Comparison of ENCODE assay signal across 8 mouse cellular contexts in the genomic region with DNA sequence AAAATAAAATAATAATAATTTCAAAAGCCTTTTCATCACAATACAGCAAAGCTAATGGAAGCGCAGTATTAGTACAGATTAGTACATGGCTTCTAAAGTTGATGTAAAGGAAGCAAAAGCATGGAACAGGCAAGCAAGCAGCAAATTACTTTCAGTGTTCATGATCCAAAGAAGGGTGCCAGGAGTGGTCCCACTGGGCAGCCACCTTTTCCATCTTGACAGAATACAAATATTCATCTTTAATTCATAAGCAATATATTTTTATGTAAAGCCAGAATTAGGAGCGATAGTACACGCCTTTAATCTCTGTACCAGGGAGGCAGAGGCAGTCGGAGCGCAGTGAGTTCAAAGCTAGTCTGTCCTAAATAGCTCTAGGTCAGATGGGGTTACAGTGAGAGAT. TPM values are rescaled to one million over a fixed set of nuclear protein-coding genes. Genes with fewer than 3 reads are reported as not detected.
DNase-seq lines count a peak whose midpoint lies in the region; ATAC-seq lines count a peak whose summit lies in the region.
"Had no signal": no experiment of that assay in that cellular context is flagged by ENCODE, and none has a peak within 500 bp of the region (broad histone marks: within the 10 kb centered on the region; RNA-seq: fewer than 3 reads in every experiment).

No protein-coding gene starts in this region.

- no peak for ATAC-seq in lung, embryonic 15.5 days (ENCODE audit: borderline replicate concordance, extremely low read depth, low FRiP score, low TSS enrichment)
- no peak for ATAC-seq in forebrain, embryonic 12.5 days (ENCODE audit: low FRiP score)
- ATAC-seq in limb, embryonic 13.5 days (ENCODE audit: low FRiP score, low read depth): no peak
- no peak for ATAC-seq in stomach, embryonic 14.5 days (ENCODE audit: insufficient number of reproducible peaks, insufficient read depth, low FRiP score, low read depth)

- H3K9ac ChIP-seq in lung, embryonic 15.5 days: peak overlapping the region; percentile 53; the same call in 1 of the 2 replicates
- H3K9ac ChIP-seq in forebrain, embryonic 12.5 days: peak overlapping the region; percentile 70
- H3K9ac ChIP-seq in limb, embryonic 13.5 days: peak overlapping the region; percentile 73
- H3K9ac ChIP-seq in stomach, embryonic 14.5 days (replicated peaks; ENCODE audit: low read depth, low read length): peak overlapping the region; percentile 47

- peaks cover 3% of the 10 kb centered on the region for H3K36me3 ChIP-seq in lung, embryonic 15.5 days
- H3K36me3 ChIP-seq in forebrain, embryonic 12.5 days (replicated peaks): no peaks in the 10 kb centered on the region
- H3K36me3 ChIP-seq in limb, embryonic 13.5 days: peaks cover 4% of the 10 kb centered on the region
- peaks cover 4% of the 10 kb centered on the region; the same call in 1 of the 2 replicates for H3K36me3 ChIP-seq in stomach, embryonic 14.5 days (ENCODE audit: control insufficient read depth, insufficient read depth, low read length)

- DNase-seq in lung, postnatal 14 days: no peak
- no peak for DNase-seq in adrenal gland, adult 8-10 months
- no peak for DNase-seq in thymus, postnatal 25 days

- H3K27me3 ChIP-seq in lung, embryonic 15.5 days: no peaks in the 10 kb centered on the region
- H3K27me3 ChIP-seq in forebrain, embryonic 12.5 days: no peaks in the 10 kb centered on the region
- no peaks in the 10 kb centered on the region for H3K27me3 ChIP-seq in limb, embryonic 13.5 days
- H3K27me3 ChIP-seq in stomach, embryonic 14.5 days (ENCODE audit: control insufficient read depth, insufficient read depth, low read length): no peaks in the 10 kb centered on the region

- WGBS in lung, embryonic 15.5 days: 68% methylated on average over 5 of the region's 5 CpGs
- 79% methylated on average over 5 of the region's 5 CpGs for WGBS in forebrain, embryonic 12.5 days
- WGBS in limb, embryonic 13.5 days: 76% methylated on average over 5 of the region's 5 CpGs
- WGBS in stomach, embryonic 14.5 days: 71% methylated on average over 5 of the region's 5 CpGs

- peaks cover 16% of the 10 kb centered on the region for H3K4me1 ChIP-seq in lung, embryonic 15.5 days
- H3K4me1 ChIP-seq in forebrain, embryonic 12.5 days: peaks cover 14% of the 10 kb centered on the region
- H3K4me1 ChIP-seq in limb, embryonic 13.5 days: peaks cover 10% of the 10 kb centered on the region
- H3K4me1 ChIP-seq in stomach, embryonic 14.5 days (ENCODE audit: control insufficient read depth, insufficient read depth, low read length): peaks cover under 1% of the 10 kb centered on the region

- H3K4me2 ChIP-seq in lung, embryonic 15.5 days: peak overlapping the region; percentile 99
- peak overlapping the region; percentile 99 for H3K4me2 ChIP-seq in forebrain, embryonic 12.5 days
- peak overlapping the region; percentile 100 for H3K4me2 ChIP-seq in limb, embryonic 13.5 days (replicated peaks)
- peak overlapping the region; percentile 93 for H3K4me2 ChIP-seq in stomach, embryonic 14.5 days (replicated peaks; ENCODE audit: low read depth, low read length)

- H3K9me3 ChIP-seq in lung, embryonic 15.5 days: no peaks in the 10 kb centered on the region
- no peaks in the 10 kb centered on the region for H3K9me3 ChIP-seq in forebrain, embryonic 12.5 days
- no peaks in the 10 kb centered on the region for H3K9me3 ChIP-seq in limb, embryonic 13.5 days
- no peaks in the 10 kb centered on the region for H3K9me3 ChIP-seq in stomach, embryonic 14.5 days (ENCODE audit: control insufficient read depth, low read depth, low read length)

- peak overlapping the region; percentile 60 for H3K4me3 ChIP-seq in lung, embryonic 15.5 days
- H3K4me3 ChIP-seq in forebrain, embryonic 12.5 days (replicated peaks): peak overlapping the region; percentile 68
- H3K4me3 ChIP-seq in limb, embryonic 13.5 days: peak overlapping the region; percentile 58
- peak overlapping the region; percentile 49 for H3K4me3 ChIP-seq in stomach, embryonic 14.5 days (ENCODE audit: low read depth, low read length)

- H3K27ac ChIP-seq in lung, embryonic 15.5 days: peak overlapping the region; percentile 93
- peak overlapping the region; percentile 89 for H3K27ac ChIP-seq in forebrain, embryonic 12.5 days
- H3K27ac ChIP-seq in limb, embryonic 13.5 days: no peak overlapping the region
- H3K27ac ChIP-seq in stomach, embryonic 14.5 days (ENCODE audit: low read length): peak overlapping the region; percentile 83; the same call in 1 of the 2 replicates

RNA-seq across cellular contexts. Expression of a gene that starts 5.9 kb away (rescaled TPM):
- 5.9 and 6.8 TPM in 2 replicates for polyA plus RNA-seq in lung, embryonic 15.5 days (2015; fragmentation: Nextera tagmentation; extraction: Ambion mirVana)
- 3.2 and 5.2 TPM in 2 replicates for polyA plus RNA-seq in forebrain, embryonic 12.5 days (2016; fragmentation: Nextera tagmentation; extraction: Ambion mirVana)
- polyA plus RNA-seq in limb, embryonic 13.5 days (2015; fragmentation: Nextera tagmentation; extraction: Ambion mirVana): 5.1 and 5.2 TPM in 2 replicates
- 6.7 and 8.5 TPM in 2 replicates for polyA plus RNA-seq in stomach, embryonic 14.5 days (2014; fragmentation: Nextera tagmentation; extraction: Ambion mirVana)
- 10 to 100 TPM in 1 of 4 experiments, 1 to 10 TPM in 3; 6.6 to 11.4 (median 9.1) TPM for total RNA-seq in adrenal gland, adult 8-10 months (2022)

RNA-seq across cellular contexts. Expression of a gene that starts 7.0 kb away (rescaled TPM):
- polyA plus RNA-seq in lung, embryonic 15.5 days (2015; fragmentation: Nextera tagmentation; extraction: Ambion mirVana): 0.50 and 1.0 TPM in 2 replicates
- polyA plus RNA-seq in forebrain, embryonic 12.5 days (2016; fragmentation: Nextera tagmentation; extraction: Ambion mirVana): not detected in 2 replicates
- polyA plus RNA-seq in limb, embryonic 13.5 days (2015; fragmentation: Nextera tagmentation; extraction: Ambion mirVana): not detected in 2 replicates
- not detected in 2 replicates for polyA plus RNA-seq in stomach, embryonic 14.5 days (2014; fragmentation: Nextera tagmentation; extraction: Ambion mirVana)
- not detected for total RNA-seq in adrenal gland, adult 8-10 months (2022)
- total RNA-seq: adrenal gland, postnatal 4 days had no signal

RNA-seq across cellular contexts. Expression of a gene that starts 14.1 kb away (rescaled TPM):
- 3.1 and 4.1 TPM in 2 replicates for polyA plus RNA-seq in lung, embryonic 15.5 days (2015; fragmentation: Nextera tagmentation; extraction: Ambion mirVana)
- polyA plus RNA-seq in forebrain, embryonic 12.5 days (2016; fragmentation: Nextera tagmentation; extraction: Ambion mirVana): 17.7 and 23.1 TPM in 2 replicates
- polyA plus RNA-seq in limb, embryonic 13.5 days (2015; fragmentation: Nextera tagmentation; extraction: Ambion mirVana): 3.1 and 3.5 TPM in 2 replicates
- polyA plus RNA-seq in stomach, embryonic 14.5 days (2014; fragmentation: Nextera tagmentation; extraction: Ambion mirVana): 2.6 and 3.8 TPM in 2 replicates
- total RNA-seq in adrenal gland, adult 8-10 months (2022): 10 to 100 TPM in 1 of 4 experiments, 1 to 10 TPM in 3; 4.5 to 18.0 (median 5.8) TPM

RNA-seq across cellular contexts. Expression of a gene that starts 23.8 kb away (rescaled TPM):
- polyA plus RNA-seq in lung, embryonic 15.5 days (2015; fragmentation: Nextera tagmentation; extraction: Ambion mirVana): 7.1 and 7.9 TPM in 2 replicates
- 5.9 and 6.7 TPM in 2 replicates for polyA plus RNA-seq in forebrain, embryonic 12.5 days (2016; fragmentation: Nextera tagmentation; extraction: Ambion mirVana)
- 7.9 and 9.4 TPM in 2 replicates for polyA plus RNA-seq in limb, embryonic 13.5 days (2015; fragmentation: Nextera tagmentation; extraction: Ambion mirVana)
- 8.2 and 9.8 TPM in 2 replicates for polyA plus RNA-seq in stomach, embryonic 14.5 days (2014; fragmentation: Nextera tagmentation; extraction: Ambion mirVana)
- total RNA-seq in adrenal gland, adult 8-10 months (2022): 1 to 10 TPM; 3.8 to 9.0 (median 8.3) TPM

RNA-seq across cellular contexts. Expression of a gene that starts 36.4 kb away (rescaled TPM):
- polyA plus RNA-seq in lung, embryonic 15.5 days (2015; fragmentation: Nextera tagmentation; extraction: Ambion mirVana): 923 and 933 TPM in 2 replicates
- 668 and 669 TPM in 2 replicates for polyA plus RNA-seq in forebrain, embryonic 12.5 days (2016; fragmentation: Nextera tagmentation; extraction: Ambion mirVana)
- 885 and 930 TPM in 2 replicates for polyA plus RNA-seq in limb, embryonic 13.5 days (2015; fragmentation: Nextera tagmentation; extraction: Ambion mirVana)
- polyA plus RNA-seq in stomach, embryonic 14.5 days (2014; fragmentation: Nextera tagmentation; extraction: Ambion mirVana): 1,401 and 1,488 TPM in 2 replicates
- total RNA-seq in adrenal gland, adult 8-10 months (2022): 1,000 to 10,000 TPM in 2 of 4 experiments, 100 to 1,000 TPM in 2; 974 to 1,059 (median 1,012) TPM
